Mouse (Mus musculus): ENCODE measurements at regions not wholly inside any gene's neighbourhood (a gene's known extent, or its start where the extent isn't known, plus 50 kb on each side); places are given as distances from the start of the nearest gene placed in this dataset.

GRCm38 (mm10) chr2:33962355-33963037 is 74.8 kb upstream of the Mvb12b start:
- WGBS = 66% methylated on average over 14 of the region's 14 CpGs
- no peak overlapping the region for H3K4me3 ChIP-seq
- peaks cover 20% of the 10 kb centered on the region for H3K4me1 ChIP-seq (replicated peaks)
- no peak for ATAC-seq (ENCODE audit: low read depth)
- no peak overlapping the region for H3K9ac ChIP-seq
- no peaks in the 10 kb centered on the region for H3K36me3 ChIP-seq
- H3K9me3 ChIP-seq = no peaks in the 10 kb centered on the region
- peaks cover 4% of the 10 kb centered on the region; the same call in 1 of the 2 replicates for H3K27me3 ChIP-seq
- no peak overlapping the region for H3K27ac ChIP-seq (replicated peaks)
- no peak overlapping the region for H3K4me2 ChIP-seq

GRCm38 (mm10) chr2:33961566-33961965 is 73.8 kb upstream of the Mvb12b start:
- no peak for ATAC-seq (ENCODE audit: low read depth)
- no peak overlapping the region for H3K4me2 ChIP-seq
- no peaks in the 10 kb centered on the region for H3K36me3 ChIP-seq
- H3K9ac ChIP-seq = no peak overlapping the region
- H3K27me3 ChIP-seq = no peaks in the 10 kb centered on the region
- no peaks in the 10 kb centered on the region for H3K9me3 ChIP-seq
- no peak overlapping the region for H3K27ac ChIP-seq (replicated peaks)
- 79% methylated on average over 2 of the region's 2 CpGs for WGBS
- no peak overlapping the region for H3K4me3 ChIP-seq
- peaks cover 11% of the 10 kb centered on the region for H3K4me1 ChIP-seq (replicated peaks)

- Histone ChIP-seq H3K27me3 (no peaks in the 10 kb centered on the region), H3K4me3 (no peak overlapping the region)
- 66% methylated on average over 6 of the region's 6 CpGs for WGBS
Measured at GRCm38 (mm10) chr2:33957754-33958153, 70.0 kb upstream of the Mvb12b start.

GRCm38 (mm10) chr2:33944301-33944700 is 56.6 kb upstream of the Mvb12b start:
- WGBS = 79% methylated on average over 3 of the region's 3 CpGs
- no peak for ATAC-seq (ENCODE audit: low read depth)
- Histone ChIP-seq H3K9me3 (no peaks in the 10 kb centered on the region), H3K27ac (replicated peaks) (no peak overlapping the region), H3K4me1 (replicated peaks) (peaks cover 26% of the 10 kb centered on the region), H3K36me3 (no peaks in the 10 kb centered on the region), H3K9ac (no peak overlapping the region), H3K4me2 (no peak overlapping the region), H3K4me3 (no peak overlapping the region), H3K27me3 (no peaks in the 10 kb centered on the region)

More at GRCm38 (mm10) chr2:33957754-33958153, 70.0 kb upstream of the Mvb12b start:
- Histone ChIP-seq H3K9ac (no peak overlapping the region), H3K4me1 (replicated peaks) (no peaks in the 10 kb centered on the region), H3K9me3 (no peaks in the 10 kb centered on the region), H3K36me3 (no peaks in the 10 kb centered on the region), H3K27ac (replicated peaks) (no peak overlapping the region), H3K4me2 (no peak overlapping the region)
- no peak for ATAC-seq (ENCODE audit: low read depth)

- H3K4me1 ChIP-seq (replicated peaks) = peaks cover 26% of the 10 kb centered on the region
- no peak overlapping the region for H3K4me3 ChIP-seq
- H3K9ac ChIP-seq = no peak overlapping the region
- H3K27ac ChIP-seq (replicated peaks) = peak overlapping the region; percentile 38; the same call in 1 of the 2 replicates
- H3K27me3 ChIP-seq = no peaks in the 10 kb centered on the region
- H3K9me3 ChIP-seq = no peaks in the 10 kb centered on the region
- no peak for ATAC-seq (ENCODE audit: low read depth)
- 41% methylated on average over 2 of the region's 2 CpGs for WGBS
- H3K36me3 ChIP-seq = no peaks in the 10 kb centered on the region
- no peak overlapping the region for H3K4me2 ChIP-seq
Measured at GRCm38 (mm10) chr2:33942085-33942484, 54.3 kb upstream of the Mvb12b start.

- peaks cover 26% of the 10 kb centered on the region for H3K4me1 ChIP-seq (replicated peaks)
- peak overlapping the region; percentile 38; the same call in 1 of the 2 replicates for H3K27ac ChIP-seq (replicated peaks)
- H3K9me3 ChIP-seq = no peaks in the 10 kb centered on the region
- no peaks in the 10 kb centered on the region for H3K36me3 ChIP-seq
- 56% methylated on average over 11 of the region's 11 CpGs for WGBS
- H3K27me3 ChIP-seq = no peaks in the 10 kb centered on the region
- no peak overlapping the region for H3K9ac ChIP-seq
- H3K4me3 ChIP-seq = no peak overlapping the region
- ATAC-seq (ENCODE audit: low read depth) = 0 out of 2 replicates have a peak, but pooled peaks have one; percentile 32
- no peak overlapping the region for H3K4me2 ChIP-seq
Measured at GRCm38 (mm10) chr2:33941316-33941715, 53.6 kb upstream of the Mvb12b start.

GRCm38 (mm10) chr2:33939836-33940235 is 52.1 kb upstream of the Mvb12b start:
- H3K9ac ChIP-seq = no peak overlapping the region
- 90% methylated on average over 4 of the region's 4 CpGs for WGBS
- ATAC-seq (ENCODE audit: low read depth) = no peak

More at GRCm38 (mm10) chr2:33939836-33940235, 52.1 kb upstream of the Mvb12b start:
- no peaks in the 10 kb centered on the region for H3K27me3 ChIP-seq
- no peaks in the 10 kb centered on the region for H3K36me3 ChIP-seq
- peaks cover 37% of the 10 kb centered on the region for H3K4me1 ChIP-seq (replicated peaks)
- no peak overlapping the region for H3K27ac ChIP-seq (replicated peaks)
- no peaks in the 10 kb centered on the region for H3K9me3 ChIP-seq
- H3K4me2 ChIP-seq = no peak overlapping the region
- no peak overlapping the region for H3K4me3 ChIP-seq
